In the genomic region with DNA sequence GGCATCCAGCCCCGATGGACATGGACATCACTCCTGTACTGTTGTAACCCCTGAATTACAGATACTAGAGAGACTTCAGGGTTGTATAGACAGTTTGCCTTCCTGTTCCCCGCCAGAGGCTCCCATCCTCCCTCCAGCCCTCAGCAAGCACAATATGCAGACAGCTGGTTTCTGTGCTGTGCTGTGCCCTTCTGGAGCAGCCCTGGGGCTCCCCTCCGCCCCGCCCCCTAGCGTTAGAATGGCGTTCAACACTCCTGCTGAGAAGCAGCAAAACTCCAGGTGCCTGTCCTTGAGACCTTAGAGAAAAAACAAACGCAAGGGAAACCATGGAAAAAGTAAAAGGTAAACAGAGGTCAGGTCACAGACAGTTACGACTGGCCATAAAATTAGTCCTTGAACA, we compare ENCODE assay signal across 8 mouse cellular contexts. TPM values are rescaled to one million over a fixed set of nuclear protein-coding genes. Genes with fewer than 3 reads are reported as not detected.
DNase-seq lines count a peak whose midpoint lies in the region; ATAC-seq and TF ChIP-seq lines count a peak whose summit lies in the region.

No protein-coding gene starts in this region.

- H3K4me1 ChIP-seq in heart, embryonic 11.5 days (ENCODE audit: control insufficient read depth, insufficient read depth, low read length), result peaks cover 12% of the 10 kb centered on the region
- peaks cover 8% of the 10 kb centered on the region; the same call in 1 of the 2 replicates for H3K4me1 ChIP-seq in forebrain, embryonic 12.5 days
- H3K4me1 ChIP-seq in hindbrain, embryonic 14.5 days (replicated peaks; ENCODE audit: control insufficient read depth, insufficient read depth, low read length), result peaks cover 7% of the 10 kb centered on the region; the same call in 1 of the 2 replicates
- H3K4me1 ChIP-seq in limb, embryonic 14.5 days (ENCODE audit: control insufficient read depth, insufficient read depth, low read length), result peaks cover 4% of the 10 kb centered on the region; the same call in 1 of the 2 replicates
- H3K4me1 ChIP-seq in midbrain, embryonic 15.5 days, result peaks cover 9% of the 10 kb centered on the region; the same call in 1 of the 2 replicates
- H3K4me1 ChIP-seq in stomach, embryonic 16.5 days (ENCODE audit: control insufficient read depth, insufficient read depth, low read length), result no peaks in the 10 kb centered on the region

- H3K9ac ChIP-seq in heart, embryonic 11.5 days (ENCODE audit: low read depth, low read length), result no peak overlapping the region
- H3K9ac ChIP-seq in forebrain, embryonic 12.5 days, result no peak overlapping the region
- H3K9ac ChIP-seq in hindbrain, embryonic 14.5 days, result no peak overlapping the region
- H3K9ac ChIP-seq in limb, embryonic 14.5 days (ENCODE audit: low read depth, low read length, severe bottlenecking), result no peak overlapping the region
- H3K9ac ChIP-seq in midbrain, embryonic 15.5 days, result no peak overlapping the region
- H3K9ac ChIP-seq in stomach, embryonic 16.5 days (ENCODE audit: low read length), result no peak overlapping the region

- no peak overlapping the region for H3K4me3 ChIP-seq in heart, embryonic 11.5 days (ENCODE audit: low read depth, low read length)
- H3K4me3 ChIP-seq in forebrain, embryonic 12.5 days (replicated peaks), result no peak overlapping the region
- no peak overlapping the region for H3K4me3 ChIP-seq in hindbrain, embryonic 14.5 days (replicated peaks; ENCODE audit: low read length)
- no peak overlapping the region for H3K4me3 ChIP-seq in limb, embryonic 14.5 days (replicated peaks; ENCODE audit: low read length)
- H3K4me3 ChIP-seq in midbrain, embryonic 15.5 days, result no peak overlapping the region
- no peak overlapping the region for H3K4me3 ChIP-seq in stomach, embryonic 16.5 days (replicated peaks; ENCODE audit: low read length)

- DNase-seq in heart, adult 8-10 months (ENCODE audit: low spot score), result peak; percentile 50
- DNase-seq in adrenal gland, adult 2 months, result peak; percentile 77
- peak; percentile 49 for DNase-seq in hindbrain, embryonic 14.5 days (ENCODE audit: low spot score)
- DNase-seq in limb, embryonic 14.5 days (ENCODE audit: low spot score), result peak; percentile 41

- TF ChIP-seq POLR2A in limb, embryonic 14.5 days (IDR thresholded peaks at IDR 0.05; ENCODE audit: borderline replicate concordance, extremely low read depth, insufficient read depth, insufficient read length), result no peak

- WGBS in heart, embryonic 11.5 days (ENCODE audit: insufficient replicate concordance), result 16% methylated on average over 8 of the region's 8 CpGs
- 21% methylated on average over 8 of the region's 8 CpGs for WGBS in forebrain, embryonic 12.5 days
- WGBS in hindbrain, embryonic 14.5 days, result 16% methylated on average over 8 of the region's 8 CpGs
- WGBS in limb, embryonic 14.5 days, result 17% methylated on average over 8 of the region's 8 CpGs
- 20% methylated on average over 8 of the region's 8 CpGs for WGBS in midbrain, embryonic 15.5 days
- WGBS in stomach, embryonic 16.5 days, result 12% methylated on average over 8 of the region's 8 CpGs

- ATAC-seq in heart, embryonic 11.5 days (replicated peaks; ENCODE audit: insufficient number of reproducible peaks, low FRiP score, low TSS enrichment), result no peak
- ATAC-seq in forebrain, embryonic 12.5 days (ENCODE audit: low FRiP score), result peak; percentile 59; the same call in 1 of the 2 replicates
- no peak for ATAC-seq in hindbrain, embryonic 14.5 days (ENCODE audit: low FRiP score)
- ATAC-seq in limb, embryonic 14.5 days (ENCODE audit: low FRiP score, low read depth), result peak; percentile 51; the same call in 1 of the 2 replicates
- 0 out of 2 replicates have a peak, but pooled peaks have one; percentile 46 for ATAC-seq in midbrain, embryonic 15.5 days (replicated peaks)
- peak; percentile 59; the same call in 1 of the 2 replicates for ATAC-seq in stomach, embryonic 16.5 days (ENCODE audit: insufficient read depth, low FRiP score)

- H3K9me3 ChIP-seq in heart, embryonic 11.5 days (replicated peaks; ENCODE audit: control insufficient read depth, low read length), result no peaks in the 10 kb centered on the region
- H3K9me3 ChIP-seq in forebrain, embryonic 12.5 days, result no peaks in the 10 kb centered on the region
- H3K9me3 ChIP-seq in hindbrain, embryonic 14.5 days (ENCODE audit: control insufficient read depth, low read length), result no peaks in the 10 kb centered on the region
- H3K9me3 ChIP-seq in limb, embryonic 14.5 days (ENCODE audit: control insufficient read depth, low read length), result no peaks in the 10 kb centered on the region
- no peaks in the 10 kb centered on the region for H3K9me3 ChIP-seq in midbrain, embryonic 15.5 days
- H3K9me3 ChIP-seq in stomach, embryonic 16.5 days (replicated peaks; ENCODE audit: control insufficient read depth, low read length), result no peaks in the 10 kb centered on the region

- no peaks in the 10 kb centered on the region for H3K36me3 ChIP-seq in heart, embryonic 11.5 days (ENCODE audit: control insufficient read depth, insufficient read depth, low read length)
- H3K36me3 ChIP-seq in forebrain, embryonic 12.5 days (replicated peaks), result no peaks in the 10 kb centered on the region
- no peaks in the 10 kb centered on the region for H3K36me3 ChIP-seq in hindbrain, embryonic 14.5 days (replicated peaks; ENCODE audit: control insufficient read depth, insufficient read depth)
- no peaks in the 10 kb centered on the region for H3K36me3 ChIP-seq in limb, embryonic 14.5 days (ENCODE audit: control insufficient read depth, insufficient read depth, low read length)
- no peaks in the 10 kb centered on the region for H3K36me3 ChIP-seq in midbrain, embryonic 15.5 days (replicated peaks)
- H3K36me3 ChIP-seq in stomach, embryonic 16.5 days (ENCODE audit: control insufficient read depth, insufficient read depth, low read length), result no peaks in the 10 kb centered on the region

- H3K4me2 ChIP-seq in heart, embryonic 11.5 days, result no peak overlapping the region
- H3K4me2 ChIP-seq in forebrain, embryonic 12.5 days, result no peak overlapping the region
- H3K4me2 ChIP-seq in hindbrain, embryonic 14.5 days (replicated peaks), result no peak overlapping the region
- no peak overlapping the region for H3K4me2 ChIP-seq in limb, embryonic 14.5 days (replicated peaks; ENCODE audit: low read depth, low read length, severe bottlenecking)
- H3K4me2 ChIP-seq in midbrain, embryonic 15.5 days, result no peak overlapping the region
- H3K4me2 ChIP-seq in stomach, embryonic 16.5 days (ENCODE audit: low read depth, low read length), result no peak overlapping the region

- H3K27me3 ChIP-seq in heart, embryonic 11.5 days (ENCODE audit: control insufficient read depth, insufficient read depth, low read length), result no peaks in the 10 kb centered on the region
- H3K27me3 ChIP-seq in forebrain, embryonic 12.5 days, result 0 out of 2 replicates have a peak, but pooled peaks cover 3% of the 10 kb centered on the region
- no peaks in the 10 kb centered on the region for H3K27me3 ChIP-seq in hindbrain, embryonic 14.5 days (ENCODE audit: control insufficient read depth, insufficient read depth, low read length)
- H3K27me3 ChIP-seq in limb, embryonic 14.5 days (ENCODE audit: control insufficient read depth, insufficient read depth, low read length), result no peaks in the 10 kb centered on the region
- no peaks in the 10 kb centered on the region for H3K27me3 ChIP-seq in midbrain, embryonic 15.5 days (replicated peaks)
- H3K27me3 ChIP-seq in stomach, embryonic 16.5 days (ENCODE audit: control insufficient read depth, insufficient read depth, low read length), result no peaks in the 10 kb centered on the region

- H3K27ac ChIP-seq in heart, embryonic 11.5 days (ENCODE audit: low read depth, low read length), result no peak overlapping the region
- H3K27ac ChIP-seq in forebrain, embryonic 12.5 days, result no peak overlapping the region
- H3K27ac ChIP-seq in hindbrain, embryonic 14.5 days, result no peak overlapping the region
- H3K27ac ChIP-seq in limb, embryonic 14.5 days (replicated peaks; ENCODE audit: low read depth, low read length), result no peak overlapping the region
- H3K27ac ChIP-seq in midbrain, embryonic 15.5 days, result no peak overlapping the region
- H3K27ac ChIP-seq in stomach, embryonic 16.5 days (ENCODE audit: low read length), result no peak overlapping the region

RNA-seq across cellular contexts. Expression of gene Slc15a1, which starts 59.9 kb away (rescaled TPM):
- under 1 TPM in 1 of 4 experiments, not detected in 3; 0.09 TPM for total RNA-seq in heart, adult 8-10 months (2022)
- polyA plus RNA-seq in heart, embryonic 11.5 days (2014; fragmentation: Nextera tagmentation; extraction: Ambion mirVana), result not detected in 2 replicates
- total RNA-seq in adrenal gland, adult 2 months (2021), result under 1 TPM; 0.09 to 0.10 TPM
- 0.06 and 0.09 TPM in 2 replicates for polyA plus RNA-seq in adrenal gland, adult 2 months (2012; rRNA removed)
- not detected in 2 replicates for polyA plus RNA-seq in forebrain, embryonic 12.5 days (2016; fragmentation: Nextera tagmentation; extraction: Ambion mirVana)
- polyA plus RNA-seq in hindbrain, embryonic 14.5 days (2014; fragmentation: Nextera tagmentation; extraction: Ambion mirVana), result not detected in 2 replicates
- polyA plus RNA-seq in limb, embryonic 14.5 days (2012; rRNA removed), result 0.05 and 0.15 TPM in 2 replicates
- polyA plus RNA-seq in limb, embryonic 14.5 days (2014; fragmentation: Nextera tagmentation; extraction: Ambion mirVana), result 0.14 and 0.23 TPM in 2 replicates
- 0.08 TPM in 1 of 2 replicates, not detected in the other for polyA plus RNA-seq in midbrain, embryonic 15.5 days (2015; fragmentation: Nextera tagmentation; extraction: Ambion mirVana)
- 4.0 and 4.4 TPM in 2 replicates for polyA plus RNA-seq in stomach, embryonic 16.5 days (2015; fragmentation: Nextera tagmentation; extraction: Ambion mirVana)

Comparison
In these comparisons a context has a peak if more than half of its experiments do, and no peak if none do; other contexts are left out.
1. ATAC-seq: peak in forebrain, embryonic 12.5 days (single experiment), limb, embryonic 14.5 days (single experiment), midbrain, embryonic 15.5 days (single experiment) and stomach, embryonic 16.5 days (single experiment); none in heart, embryonic 11.5 days (single experiment) and hindbrain, embryonic 14.5 days (single experiment).
2. Peak in every context shown above with its lines, with median percentiles within 50 percentile points of each other: DNase-seq.